Mouse (Mus musculus): ENCODE results near the gene Olfr792.

The Olfr792 gene

DNA sequence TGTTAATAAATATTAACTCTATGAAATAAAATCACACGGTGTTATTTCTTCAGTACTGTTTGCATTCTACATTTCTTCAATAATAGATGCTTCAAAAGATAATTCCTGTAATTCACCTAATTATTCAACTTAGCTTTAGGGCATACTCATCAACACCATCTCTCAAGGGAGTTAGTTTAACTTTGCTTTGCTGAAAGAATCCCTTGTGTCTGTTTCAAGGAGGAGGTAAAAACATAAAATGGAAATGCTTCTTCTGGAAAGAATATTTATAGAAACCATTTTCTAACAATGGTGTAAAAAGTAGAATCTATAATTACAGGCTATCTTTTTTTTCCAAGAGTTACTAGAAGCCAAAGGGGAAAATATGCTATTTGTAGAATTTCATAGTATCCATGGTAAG lies at the start of gene Olfr792:
Olfr792 (plus strand) TSS at position 301 of the 400 bp plus-strand sequence.
- DNase-seq, result no peak

DNA sequence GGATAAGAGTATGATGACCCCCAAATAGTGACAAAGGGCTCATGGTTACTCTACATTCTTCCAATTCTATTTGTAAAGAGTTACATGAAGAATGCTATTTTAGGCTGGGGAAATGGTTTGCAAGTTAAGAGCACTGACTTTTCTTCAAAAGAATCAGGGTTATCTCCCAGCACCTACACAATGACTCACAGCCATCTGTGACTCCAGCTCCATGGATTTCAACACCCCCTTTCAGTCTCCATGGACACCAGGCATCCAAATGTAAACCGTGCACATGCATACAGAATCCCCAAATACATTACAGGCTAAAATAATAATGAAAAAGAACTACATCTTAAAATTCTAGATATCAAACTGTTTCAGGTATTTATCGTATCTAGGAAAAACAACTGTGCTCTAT lies 48.9 kb upstream of the Olfr792 start:
- DNase-seq, result no peak

DNA sequence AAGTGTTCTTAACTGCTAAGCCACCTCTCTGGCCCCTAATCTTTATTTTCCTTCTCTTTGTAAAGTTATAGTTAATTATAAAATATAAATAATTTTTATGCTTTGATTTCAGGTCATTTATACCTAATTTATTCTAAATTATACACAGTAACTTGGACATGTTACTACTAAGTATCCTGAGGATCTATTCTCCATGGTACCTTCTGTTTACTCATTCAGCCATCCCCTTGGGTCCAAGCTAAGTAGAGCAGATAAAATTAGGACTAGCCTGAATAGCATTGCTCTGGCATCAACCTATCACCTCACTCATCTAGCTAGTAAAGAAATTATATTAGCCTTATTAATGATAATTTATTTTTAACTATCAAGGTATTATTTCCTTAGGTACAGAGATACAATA lies 40.8 kb upstream of the Olfr792 start, which contains the start of gene Olfr790:
Olfr790 (plus strand) TSS at position 301 of the 400 bp plus-strand sequence.
- DNase-seq, result no peak

DNA sequence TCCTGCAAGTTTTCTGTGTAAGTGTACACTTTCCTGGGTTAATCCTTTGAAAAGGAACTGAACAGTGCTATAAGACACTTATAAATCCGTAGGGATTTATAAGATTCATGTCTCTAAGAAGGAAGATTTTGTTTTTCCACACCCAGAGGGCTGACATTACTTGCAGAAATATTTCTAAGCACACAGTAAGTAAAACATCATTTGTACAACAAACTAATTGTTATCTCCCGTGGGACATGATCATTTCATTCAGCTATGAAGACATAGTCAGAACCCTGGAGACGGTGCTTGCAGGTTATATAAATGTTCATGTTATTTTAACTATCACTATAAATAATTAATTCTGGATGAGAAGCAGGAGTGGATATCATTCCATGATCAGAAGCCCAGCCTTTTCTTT lies 17.5 kb upstream of the Olfr792 start, which contains the start of gene Olfr791:
Olfr791 (plus strand) TSS at position 301 of the 400 bp plus-strand sequence.
- no peak for DNase-seq

DNA sequence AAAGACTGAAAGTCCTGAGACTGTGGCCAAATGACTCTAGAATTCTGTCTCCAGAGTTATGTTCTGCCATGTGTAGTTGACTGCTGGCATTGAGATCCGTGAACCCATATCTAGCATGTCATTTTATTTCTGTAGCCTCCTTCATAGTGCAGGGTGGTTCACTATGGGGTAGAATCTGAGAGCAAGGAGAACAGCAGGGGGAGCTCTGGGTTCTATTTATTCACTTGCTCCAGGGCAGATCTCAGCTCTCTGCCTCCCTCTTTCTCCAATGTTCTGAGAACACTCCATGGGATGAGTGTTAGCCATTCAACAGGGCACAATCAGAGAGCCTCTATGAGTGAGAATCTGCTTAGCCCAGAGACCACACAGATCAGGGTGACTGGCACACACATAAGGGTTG lies 10.4 kb downstream of the Olfr792 start:
- peak; percentile 0 for DNase-seq

DNA sequence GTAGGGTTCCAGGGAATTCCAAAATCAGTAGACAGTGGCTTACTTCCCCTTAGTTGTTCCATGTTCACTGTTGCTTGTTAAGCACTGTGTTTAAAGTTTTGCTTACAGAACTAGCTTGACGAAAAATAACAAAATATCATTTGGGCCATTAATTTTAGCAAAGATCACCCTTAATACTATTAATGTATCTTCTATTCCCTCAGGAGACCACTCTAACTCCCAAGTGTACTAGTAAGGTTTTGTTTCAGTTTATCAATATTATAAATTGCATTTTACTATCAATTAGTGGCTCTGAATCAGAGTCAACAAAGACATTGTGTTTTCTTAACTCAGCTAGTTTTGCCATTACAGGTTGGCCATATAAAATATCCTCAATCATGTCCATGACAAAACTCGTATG lies 28.4 kb downstream of the Olfr792 start, which contains the start of gene Olfr794:
Olfr794 (plus strand) TSS at position 301 of the 400 bp plus-strand sequence.
- no peak for DNase-seq

DNA sequence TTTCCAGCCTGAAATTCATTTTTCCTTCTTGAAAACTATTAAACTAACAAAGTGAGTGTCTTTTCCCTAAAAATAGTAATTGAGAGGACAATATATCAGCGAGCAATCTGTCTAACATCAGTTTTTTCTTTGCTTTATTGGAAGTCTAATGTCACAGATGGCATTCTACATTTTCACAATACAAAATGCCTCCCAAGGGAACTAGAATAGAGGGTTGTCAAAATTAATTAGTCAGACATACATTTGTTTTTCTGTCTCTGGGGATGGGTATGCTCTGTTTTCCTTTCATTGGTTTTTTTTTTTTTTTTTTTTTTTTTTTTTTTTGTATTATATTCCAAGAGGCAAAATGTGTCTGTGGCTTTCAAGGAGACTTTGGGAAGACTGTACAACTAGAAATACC lies 38.1 kb downstream of the Olfr792 start:
- DNase-seq, result no peak
